Mouse (Mus musculus): ENCODE results near the gene Plppr1.

- TF ChIP-seq CTCF (IDR thresholded peaks at IDR 0.05; ENCODE audit: low read depth) (no peak), EP300 (optimal IDR thresholded peaks at IDR 0.05) (no peak)
Measured at GRCm38 (mm10) chr4:49058557-49058956, 516 bp upstream of the Plppr1 start.

All from stomach, postnatal 0 days (tissue).